22 mouse cellular contexts compared by ENCODE assay signal in the genomic region with DNA sequence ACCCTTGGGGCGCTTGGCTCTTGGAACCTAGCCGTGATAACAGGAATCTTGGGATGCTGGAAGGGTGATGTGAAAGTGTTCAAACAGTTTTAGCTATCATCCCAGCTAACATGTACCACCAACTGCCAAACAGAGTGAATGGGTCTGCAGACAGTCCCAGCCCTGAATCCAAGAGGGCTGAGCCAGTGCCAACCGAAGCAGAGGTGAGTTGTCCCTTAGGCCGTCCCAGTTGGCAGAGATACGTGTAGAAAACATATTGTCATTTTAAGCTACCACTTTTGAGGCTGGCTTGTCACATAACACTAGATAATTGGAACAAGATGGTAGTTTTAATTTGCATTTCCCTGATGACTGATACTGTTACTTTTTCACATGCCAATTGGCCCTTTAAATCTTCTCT. TPM values are rescaled to one million over a fixed set of nuclear protein-coding genes. Genes with fewer than 3 reads are reported as not detected.
"Had no signal": no experiment of that assay in that cellular context is flagged by ENCODE, and none has a peak within 500 bp of the region (broad histone marks: within the 10 kb centered on the region; RNA-seq: fewer than 3 reads in every experiment).

No protein-coding gene starts in this region.

- H3K4me1 ChIP-seq: lung, embryonic 15.5 days; megakaryocyte, embryonic 14.5 days; midbrain, embryonic 13.5 days; midbrain, embryonic 15.5 days; neural tube, embryonic 12.5 days; stomach, embryonic 15.5 days had no signal

- H3K27me3 ChIP-seq: lung, embryonic 15.5 days; midbrain, embryonic 13.5 days; midbrain, embryonic 15.5 days; neural tube, embryonic 12.5 days; stomach, embryonic 15.5 days had no signal

- H3K9ac ChIP-seq: liver, postnatal 0 days; lung, embryonic 15.5 days; midbrain, embryonic 13.5 days; midbrain, embryonic 15.5 days; neural tube, embryonic 12.5 days; stomach, embryonic 15.5 days had no signal

- DNase-seq: liver, postnatal 0 days; lung, adult 2 months; lung, postnatal 14 days; lung, postnatal 36 days; right cerebral cortex, postnatal 14 days; thymus, postnatal 14 days; thymus, postnatal 36 days had no signal

- H3K4me3 ChIP-seq: lung, embryonic 15.5 days; megakaryocyte, embryonic 14.5 days; midbrain, embryonic 13.5 days; midbrain, embryonic 15.5 days; neural tube, embryonic 12.5 days; stomach, embryonic 15.5 days had no signal

- H3K27ac ChIP-seq: lung, embryonic 15.5 days; macrophage; midbrain, embryonic 13.5 days; midbrain, embryonic 15.5 days; neural tube, embryonic 12.5 days; stomach, embryonic 15.5 days; stomach, postnatal 0 days had no signal

- H3K36me3 ChIP-seq: stomach, embryonic 15.5 days had no signal

- ATAC-seq: liver, postnatal 0 days; lung, postnatal 0 days; midbrain, embryonic 13.5 days; midbrain, embryonic 15.5 days had no signal

- H3K4me2 ChIP-seq: lung, embryonic 15.5 days; midbrain, embryonic 11.5 days; midbrain, embryonic 13.5 days; midbrain, embryonic 15.5 days; neural tube, embryonic 12.5 days; stomach, embryonic 15.5 days had no signal

- H3K9me3 ChIP-seq: lung, embryonic 15.5 days; midbrain, embryonic 13.5 days; midbrain, embryonic 15.5 days; neural tube, embryonic 12.5 days; stomach, embryonic 15.5 days had no signal

RNA-seq across cellular contexts. Expression of a gene that starts 18.2 kb away (rescaled TPM):
- polyA plus RNA-seq: liver, postnatal 0 days; lung, adult 2 months; lung, embryonic 15.5 days; lung, postnatal 0 days; macrophage; midbrain, embryonic 11.5 days; midbrain, embryonic 13.5 days; midbrain, embryonic 15.5 days; midbrain, postnatal 0 days; neural tube, embryonic 12.5 days; neural tube, embryonic 14.5 days; spleen, adult 2 months; stomach, embryonic 15.5 days; stomach, postnatal 0 days; testis, adult 2 months; thymus, postnatal 0 days had no signal
